Mouse (Mus musculus) stomach, embryonic 16.5 days (tissue): ENCODE results near the gene Atp8a2. TPM values are rescaled to one million over a fixed set of nuclear protein-coding genes. Genes with fewer than 3 reads are reported as not detected.

Experiments
- ATAC-seq: fragments of 200-750 bp; cut with Nextera tagmentation; 2 replicates; pipeline ENCODE4 v1.8.0; 2017; ENCODE audit warnings: moderate number of reproducible peaks, moderate TSS enrichment; ENCODE audit not compliant: insufficient read depth, low FRiP score
- H3K27ac ChIP-seq: fragments of 300-500 bp; sonication (generic); 2 replicates; pipeline ENCODE4 v1.5.1; 2014; ENCODE audit warnings: low read length
- H3K27me3 ChIP-seq: fragments of 300-500 bp; sonication (generic); 2 replicates; pipeline ENCODE4 v1.6.1; 2014; ENCODE audit warnings: low read length, control low read depth, mixed read lengths; ENCODE audit not compliant: control insufficient read depth, insufficient read depth
- H3K36me3 ChIP-seq: fragments of 300-500 bp; sonication (generic); 2 replicates; pipeline ENCODE4 v1.6.1; 2014; ENCODE audit warnings: low read length; ENCODE audit not compliant: control insufficient read depth, insufficient read depth
- H3K4me1 ChIP-seq: fragments of 300-500 bp; sonication (generic); 2 replicates; pipeline ENCODE4 v1.6.1; 2014; ENCODE audit warnings: low read length, control low read depth, mixed read lengths; ENCODE audit not compliant: control insufficient read depth, insufficient read depth
- H3K4me2 ChIP-seq: fragments of 300-500 bp; sonication (generic); 2 replicates; pipeline ENCODE4 v1.6.1; 2014; ENCODE audit warnings: low read depth, low read length, mixed read lengths
- H3K4me3 ChIP-seq: fragments of 300-500 bp; sonication (generic); replicated peaks from 2 replicates; pipeline ENCODE4 v1.5.1; 2014; ENCODE audit warnings: mild to moderate bottlenecking, low read length
- H3K9ac ChIP-seq: fragments of 300-500 bp; sonication (generic); 2 replicates; pipeline ENCODE4 v1.6.1; 2014; ENCODE audit warnings: low read length
- H3K9me3 ChIP-seq: fragments of 300-500 bp; sonication (generic); replicated peaks from 2 replicates; pipeline ENCODE4 v1.6.1; 2016; ENCODE audit warnings: low read length, control low read depth; ENCODE audit not compliant: control insufficient read depth
- WGBS: fragments of 180-500 bp; shearing (Covaris S2); extraction: QIAGEN DNeasy Blood & Tissue Kit; methylation state at CpG from one replicate; pipeline ENCODE4 v1.1.7; 2014; 5-methylcytosine and 5-hydroxymethylcytosine counted together
- polyA plus RNA-seq: library from polyadenylated mRNA; unstranded; fragments of >200 nt; fragmentation: Nextera tagmentation; extraction: Ambion mirVana; gene quantifications from 2 replicates; pipeline ENCODE4 v1.2.1, GENCODE M21; 2015

Gene Atp8a2
- polyA plus RNA-seq, 1 experiment from 2014 or later: 5.4 TPM

- Histone ChIP-seq H3K4me1 (no peaks in the 10 kb centered on the region), H3K36me3 (no peaks in the 10 kb centered on the region), H3K27ac (no peak overlapping the region), H3K27me3 (no peaks in the 10 kb centered on the region), H3K9ac (no peak overlapping the region), H3K4me3 (no peak overlapping the region), H3K4me2 (no peak overlapping the region), H3K9me3 (no peaks in the 10 kb centered on the region)
- 71% methylated on average over 6 of the region's 6 CpGs for WGBS
- no peak for ATAC-seq
These were observed 504.8 kb downstream of the Atp8a2 start for GRCm38 (mm10) chr14:59692164-59692563.

- ATAC-seq: no peak
- Histone ChIP-seq H3K27me3 (no peaks in the 10 kb centered on the region), H3K36me3 (no peaks in the 10 kb centered on the region), H3K27ac (no peak overlapping the region), H3K4me1 (no peaks in the 10 kb centered on the region), H3K4me3 (no peak overlapping the region), H3K9me3 (no peaks in the 10 kb centered on the region), H3K9ac (no peak overlapping the region), H3K4me2 (no peak overlapping the region)
- WGBS: 70% methylated on average over 13 of the region's 13 CpGs
These were observed 505.6 kb downstream of the Atp8a2 start for GRCm38 (mm10) chr14:59691402-59691801.

GRCm38 (mm10) chr14:59690954-59691353 lies 506.0 kb downstream of the Atp8a2 start:
- Histone ChIP-seq H3K9ac (no peak overlapping the region), H3K4me1 (no peaks in the 10 kb centered on the region), H3K4me3 (no peak overlapping the region), H3K27me3 (no peaks in the 10 kb centered on the region), H3K9me3 (no peaks in the 10 kb centered on the region), H3K27ac (no peak overlapping the region), H3K36me3 (no peaks in the 10 kb centered on the region), H3K4me2 (no peak overlapping the region)
- WGBS: 67% methylated on average over 12 of the region's 12 CpGs
- no peak for ATAC-seq

GRCm38 (mm10) chr14:59689596-59689995 lies 507.4 kb downstream of the Atp8a2 start:
- ATAC-seq: no peak; the same call in 1 of the 2 replicates

GRCm38 (mm10) chr14:59686229-59686628 lies 510.8 kb downstream of the Atp8a2 start:
- 43% methylated on average over 5 of the region's 5 CpGs for WGBS
- no peak for ATAC-seq
- no peaks in the 10 kb centered on the region for H3K27me3 ChIP-seq
- H3K9me3 ChIP-seq: no peaks in the 10 kb centered on the region
- H3K27ac ChIP-seq: no peak overlapping the region
- H3K36me3 ChIP-seq: no peaks in the 10 kb centered on the region
- no peak overlapping the region for H3K4me3 ChIP-seq
- no peaks in the 10 kb centered on the region for H3K4me1 ChIP-seq
- no peak overlapping the region for H3K4me2 ChIP-seq
- no peak overlapping the region for H3K9ac ChIP-seq

More at GRCm38 (mm10) chr14:59689596-59689995, 507.4 kb downstream of the Atp8a2 start:
- no peak overlapping the region for H3K4me3 ChIP-seq
- H3K4me1 ChIP-seq: no peaks in the 10 kb centered on the region
- H3K36me3 ChIP-seq: no peaks in the 10 kb centered on the region
- WGBS: 44% methylated on average over 4 of the region's 4 CpGs
- H3K9me3 ChIP-seq: no peaks in the 10 kb centered on the region
- no peak overlapping the region for H3K9ac ChIP-seq
- H3K27ac ChIP-seq: no peak overlapping the region
- no peak overlapping the region for H3K4me2 ChIP-seq
- H3K27me3 ChIP-seq: no peaks in the 10 kb centered on the region

- WGBS: 65% methylated on average over 8 of the region's 8 CpGs
- no peaks in the 10 kb centered on the region for H3K27me3 ChIP-seq
These were observed 511.6 kb downstream of the Atp8a2 start for GRCm38 (mm10) chr14:59685343-59685742.

GRCm38 (mm10) chr14:59681906-59682305 lies 515.1 kb downstream of the Atp8a2 start:
- 61% methylated on average over 4 of the region's 4 CpGs for WGBS
- Histone ChIP-seq H3K4me1 (no peaks in the 10 kb centered on the region), H3K9me3 (no peaks in the 10 kb centered on the region), H3K9ac (no peak overlapping the region), H3K36me3 (no peaks in the 10 kb centered on the region), H3K4me2 (no peak overlapping the region), H3K27me3 (no peaks in the 10 kb centered on the region), H3K27ac (no peak overlapping the region), H3K4me3 (no peak overlapping the region)
- ATAC-seq: no peak

More at GRCm38 (mm10) chr14:59685343-59685742, 511.6 kb downstream of the Atp8a2 start:
- Histone ChIP-seq H3K4me2 (no peak overlapping the region), H3K36me3 (no peaks in the 10 kb centered on the region), H3K4me3 (no peak overlapping the region), H3K9me3 (no peaks in the 10 kb centered on the region), H3K9ac (no peak overlapping the region), H3K4me1 (no peaks in the 10 kb centered on the region), H3K27ac (no peak overlapping the region)
- no peak for ATAC-seq

- H3K4me1 ChIP-seq: peaks cover 5% of the 10 kb centered on the region; the same call in 1 of the 2 replicates
These were observed 519.4 kb downstream of the Atp8a2 start for GRCm38 (mm10) chr14:59677598-59678003.

GRCm38 (mm10) chr14:59675330-59675729 lies 521.6 kb downstream of the Atp8a2 start:
- no peaks in the 10 kb centered on the region for H3K9me3 ChIP-seq
- H3K9ac ChIP-seq: no peak overlapping the region
- 65% methylated on average over 4 of the region's 4 CpGs for WGBS
- no peaks in the 10 kb centered on the region for H3K27me3 ChIP-seq
- peaks cover 5% of the 10 kb centered on the region; the same call in 1 of the 2 replicates for H3K4me1 ChIP-seq
- H3K27ac ChIP-seq: no peak overlapping the region
- no peak overlapping the region for H3K4me3 ChIP-seq
- no peak for ATAC-seq
- no peaks in the 10 kb centered on the region for H3K36me3 ChIP-seq
- H3K4me2 ChIP-seq: no peak overlapping the region

More at GRCm38 (mm10) chr14:59677598-59678003, 519.4 kb downstream of the Atp8a2 start:
- Histone ChIP-seq H3K27ac (no peak overlapping the region), H3K27me3 (no peaks in the 10 kb centered on the region), H3K4me2 (no peak overlapping the region), H3K9me3 (no peaks in the 10 kb centered on the region), H3K36me3 (no peaks in the 10 kb centered on the region), H3K4me3 (no peak overlapping the region), H3K9ac (no peak overlapping the region)
- ATAC-seq: no peak
- 66% methylated on average over 7 of the region's 7 CpGs for WGBS
